Mouse (Mus musculus) limb, embryonic 10.5 days (tissue): ENCODE measurements around the gene Etl4. TPM values are rescaled to one million over a fixed set of nuclear protein-coding genes. Genes with fewer than 3 reads are reported as not detected.
"Not testable (repeated sequence)": the region's sequence is repeated elsewhere in the genome, so short reads cannot be mapped to it uniquely, and the experiment has no call there.

ENCODE experiments used
- DNase-seq: peaks from one replicate; pipeline ENCODE4 v3.0.0-alpha.2; 2017; ENCODE audit warnings: low spot score
- H3K27ac ChIP-seq: fragments of 300-500 bp; sonication (generic); 2 replicates; pipeline ENCODE4 v1.5.1; 2016; ENCODE audit warnings: mild to moderate bottlenecking
- H3K27me3 ChIP-seq: fragments of 300-500 bp; sonication (generic); 2 replicates; pipeline ENCODE4 v1.6.1; 2016; ENCODE audit warnings: low read depth, mild to moderate bottlenecking; ENCODE audit not compliant: poor library complexity, severe bottlenecking
- H3K36me3 ChIP-seq: fragments of 300-500 bp; sonication (generic); 2 replicates; pipeline ENCODE4 v1.6.1; 2016; ENCODE audit warnings: mild to moderate bottlenecking, moderate library complexity
- H3K4me1 ChIP-seq: fragments of 300-500 bp; sonication (generic); 2 replicates; pipeline ENCODE4 v1.6.1; 2016
- H3K4me3 ChIP-seq: fragments of 300-500 bp; sonication (generic); 2 replicates; pipeline ENCODE4 v1.5.1; 2016; ENCODE audit warnings: mild to moderate bottlenecking, moderate library complexity
- H3K9me3 ChIP-seq: fragments of 300-500 bp; sonication (generic); replicated peaks from 2 replicates; pipeline ENCODE4 v1.6.1; 2016; ENCODE audit warnings: mild to moderate bottlenecking
- WGBS: fragments of 180-500 bp; shearing (Covaris S2); methylation state at CpG from one replicate; pipeline ENCODE4 v1.1.7; 2016; 5-methylcytosine and 5-hydroxymethylcytosine counted together
- polyA plus RNA-seq: library from polyadenylated mRNA; unstranded; fragments of >200 nt; fragmentation: Nextera tagmentation; extraction: Ambion mirVana; gene quantifications from 2 replicates; pipeline ENCODE4 v1.2.1, GENCODE M21; 2016

The Etl4 gene
- polyA plus RNA-seq, 1 experiment from 2014 or later, result 13.5 TPM

- no peak for DNase-seq
- H3K4me1 ChIP-seq, result no peaks in the 10 kb centered on the region
- no peak overlapping the region for H3K27ac ChIP-seq
- no peaks in the 10 kb centered on the region for H3K9me3 ChIP-seq
- H3K4me3 ChIP-seq, result no peak overlapping the region
- H3K27me3 ChIP-seq, result no peaks in the 10 kb centered on the region
- 79% methylated on average over 9 of the region's 9 CpGs for WGBS
- no peaks in the 10 kb centered on the region for H3K36me3 ChIP-seq
Observed at GRCm38 (mm10) chr2:20072377-20072776, 162.8 kb downstream of the Etl4 start.

GRCm38 (mm10) chr2:20076118-20076796, 166.7 kb downstream of the Etl4 start:
- DNase-seq, result no peak
- H3K36me3 ChIP-seq, result no peaks in the 10 kb centered on the region
- H3K4me3 ChIP-seq, result no peak overlapping the region
- H3K27me3 ChIP-seq, result no peaks in the 10 kb centered on the region
- H3K27ac ChIP-seq, result no peak overlapping the region
- WGBS, result 85% methylated on average over 4 of the region's 4 CpGs
- H3K4me1 ChIP-seq, result no peaks in the 10 kb centered on the region
- H3K9me3 ChIP-seq, result no peaks in the 10 kb centered on the region

GRCm38 (mm10) chr2:20084781-20085180, 175.2 kb downstream of the Etl4 start:
- H3K4me3 ChIP-seq, result no peak overlapping the region
- no peaks in the 10 kb centered on the region for H3K4me1 ChIP-seq
- H3K9me3 ChIP-seq, result no peaks in the 10 kb centered on the region
- H3K27ac ChIP-seq, result no peak overlapping the region
- 88% methylated on average over 4 of the region's 4 CpGs for whole genome bisulfite sequencing
- no peaks in the 10 kb centered on the region for H3K36me3 ChIP-seq
- H3K27me3 ChIP-seq, result no peaks in the 10 kb centered on the region
- no peak for DNase-seq

GRCm38 (mm10) chr2:20105456-20105855, 195.9 kb downstream of the Etl4 start:
- Histone ChIP-seq H3K4me3 (no peak overlapping the region), H3K9me3 (no peaks in the 10 kb centered on the region), H3K36me3 (no peaks in the 10 kb centered on the region), H3K27ac (no peak overlapping the region), H3K4me1 (no peaks in the 10 kb centered on the region), H3K27me3 (no peaks in the 10 kb centered on the region)
- DNase-seq, result no peak
- WGBS, result 86% methylated on average over 1 of the region's 1 CpGs

GRCm38 (mm10) chr2:20111703-20112102, 202.1 kb downstream of the Etl4 start:
- H3K27me3 ChIP-seq, result no peaks in the 10 kb centered on the region
- H3K27ac ChIP-seq, result no peak overlapping the region
- no peaks in the 10 kb centered on the region for H3K4me1 ChIP-seq

GRCm38 (mm10) chr2:20125914-20126313, 216.3 kb downstream of the Etl4 start:
- Histone ChIP-seq H3K36me3 (no peaks in the 10 kb centered on the region), H3K27ac (no peak overlapping the region), H3K4me1 (peaks cover 12% of the 10 kb centered on the region), H3K9me3 (no peaks in the 10 kb centered on the region), H3K27me3 (no peaks in the 10 kb centered on the region), H3K4me3 (no peak overlapping the region)
- no peak for DNase-seq

More at GRCm38 (mm10) chr2:20111703-20112102, 202.1 kb downstream of the Etl4 start:
- no peaks in the 10 kb centered on the region for H3K9me3 ChIP-seq
- H3K4me3 ChIP-seq, result no peak overlapping the region
- no peak for DNase-seq
- no peaks in the 10 kb centered on the region for H3K36me3 ChIP-seq

- Histone ChIP-seq H3K4me3 (no peak overlapping the region), H3K9me3 (no peaks in the 10 kb centered on the region), H3K36me3 (no peaks in the 10 kb centered on the region), H3K27me3 (no peaks in the 10 kb centered on the region), H3K27ac (no peak overlapping the region), H3K4me1 (peaks cover 12% of the 10 kb centered on the region)
- 31% methylated on average over 2 of the region's 2 CpGs for WGBS
- DNase-seq, result no peak
Observed at GRCm38 (mm10) chr2:20131792-20132191, 222.2 kb downstream of the Etl4 start.

- Histone ChIP-seq H3K36me3 (no peaks in the 10 kb centered on the region), H3K4me1 (no peaks in the 10 kb centered on the region), H3K9me3 (no peaks in the 10 kb centered on the region), H3K27ac (no peak overlapping the region), H3K27me3 (no peaks in the 10 kb centered on the region), H3K4me3 (no peak overlapping the region)
- no peak for DNase-seq
- 64% methylated on average over 1 of the region's 1 CpGs for WGBS
Observed at GRCm38 (mm10) chr2:20138426-20138825, 228.8 kb downstream of the Etl4 start.

- WGBS, result 79% methylated on average over 4 of the region's 4 CpGs
- Histone ChIP-seq H3K4me1 (no peaks in the 10 kb centered on the region), H3K36me3 (no peaks in the 10 kb centered on the region), H3K9me3 (no peaks in the 10 kb centered on the region), H3K4me3 (no peak overlapping the region), H3K27ac (no peak overlapping the region), H3K27me3 (no peaks in the 10 kb centered on the region)
- DNase-seq, result no peak
Observed at GRCm38 (mm10) chr2:20145368-20145767, 235.8 kb downstream of the Etl4 start.

- Histone ChIP-seq H3K27ac (no peak overlapping the region), H3K27me3 (no peaks in the 10 kb centered on the region), H3K4me3 (no peak overlapping the region), H3K36me3 (no peaks in the 10 kb centered on the region), H3K4me1 (no peaks in the 10 kb centered on the region), H3K9me3 (no peaks in the 10 kb centered on the region)
- no peak for DNase-seq
- WGBS, result 84% methylated on average over 1 of the region's 1 CpGs
Observed at GRCm38 (mm10) chr2:20167073-20167472, 257.5 kb downstream of the Etl4 start.

GRCm38 (mm10) chr2:20167566-20167965, 258.0 kb downstream of the Etl4 start:
- Histone ChIP-seq H3K4me3 (no peak overlapping the region), H3K4me1 (no peaks in the 10 kb centered on the region), H3K27me3 (no peaks in the 10 kb centered on the region), H3K36me3 (no peaks in the 10 kb centered on the region), H3K27ac (no peak overlapping the region), H3K9me3 (no peaks in the 10 kb centered on the region)
- WGBS, result 88% methylated on average over 5 of the region's 5 CpGs
- DNase-seq, result no peak

GRCm38 (mm10) chr2:20168156-20168555, 258.6 kb downstream of the Etl4 start:
- no peak for DNase-seq
- 87% methylated on average over 4 of the region's 4 CpGs for WGBS

GRCm38 (mm10) chr2:20176456-20177184, 267.0 kb downstream of the Etl4 start:
- H3K36me3 ChIP-seq, result not testable (repeated sequence)

More at GRCm38 (mm10) chr2:20168156-20168555, 258.6 kb downstream of the Etl4 start:
- no peaks in the 10 kb centered on the region for H3K36me3 ChIP-seq
- H3K27me3 ChIP-seq, result no peaks in the 10 kb centered on the region
- no peak overlapping the region for H3K4me3 ChIP-seq
- H3K27ac ChIP-seq, result no peak overlapping the region
- H3K9me3 ChIP-seq, result no peaks in the 10 kb centered on the region
- no peaks in the 10 kb centered on the region for H3K4me1 ChIP-seq

More at GRCm38 (mm10) chr2:20176456-20177184, 267.0 kb downstream of the Etl4 start:
- H3K9me3 ChIP-seq, H3K27me3 ChIP-seq, DNase-seq, H3K27ac ChIP-seq, H3K4me1 ChIP-seq, H3K4me3 ChIP-seq: not testable (repeated sequence)
- WGBS, result 83% methylated on average over 6 of the region's 6 CpGs
